Mouse (Mus musculus): ENCODE measurements around the gene Nsun6. TPM values are rescaled to one million over a fixed set of nuclear protein-coding genes. Genes with fewer than 3 reads are reported as not detected.

Gene Nsun6
- polyA plus RNA-seq, 1 experiment from 2014 or later = 10.6 TPM

GRCm38 (mm10) chr2:14961493-14961892, 93.4 kb downstream of the Nsun6 start:
- no peak overlapping the region for H3K9ac ChIP-seq (ENCODE audit: low read depth, low read length)
- H3K4me3 ChIP-seq (ENCODE audit: low read depth, low read length) = no peak overlapping the region
- H3K27ac ChIP-seq (replicated peaks; ENCODE audit: low read depth, low read length) = no peak overlapping the region
- ATAC-seq (ENCODE audit: low read depth) (no peak), DNase-seq (ENCODE audit: low spot score) (no peak)
- H3K4me2 ChIP-seq (ENCODE audit: low read depth, low read length) = no peak overlapping the region
- H3K4me1 ChIP-seq (ENCODE audit: control insufficient read depth, insufficient read depth, low read length) = no peaks in the 10 kb centered on the region
- H3K27me3 ChIP-seq (replicated peaks; ENCODE audit: control insufficient read depth, insufficient read depth, low read length) = no peaks in the 10 kb centered on the region
- no peaks in the 10 kb centered on the region for H3K9me3 ChIP-seq (ENCODE audit: control insufficient read depth, low read length)
- WGBS = 84% methylated on average over 2 of the region's 2 CpGs
- H3K36me3 ChIP-seq (ENCODE audit: control insufficient read depth, insufficient read depth, low read length) = no peaks in the 10 kb centered on the region

DNA sequence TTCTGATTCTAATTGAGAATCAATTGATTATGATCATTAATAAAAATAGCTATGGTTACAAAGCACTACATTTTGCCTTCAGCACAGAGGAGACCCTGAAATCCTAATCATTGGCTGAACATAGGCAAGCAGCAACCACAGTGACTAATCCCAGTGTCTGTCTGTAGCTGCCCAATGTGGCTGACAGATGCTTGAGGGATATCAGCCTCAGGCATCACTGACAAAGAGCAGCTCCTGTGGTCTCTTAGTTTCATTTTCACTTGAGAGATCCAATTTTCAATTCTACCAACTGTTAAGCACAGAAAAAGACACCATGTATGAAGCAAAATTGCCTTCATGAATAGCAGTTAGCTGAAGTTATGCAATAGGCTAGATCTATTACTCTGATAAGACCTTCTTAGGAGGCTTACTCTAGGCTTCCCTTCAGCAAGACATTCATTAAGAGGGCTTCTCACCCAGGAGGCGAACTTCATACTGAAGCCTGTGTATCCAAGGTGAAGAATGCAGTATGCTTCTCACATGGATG, 93.8 kb downstream of the Nsun6 start:
- Histone ChIP-seq H3K4me2 (ENCODE audit: low read depth, low read length) (no peak overlapping the region), H3K9ac (ENCODE audit: low read depth, low read length) (no peak overlapping the region), H3K27me3 (replicated peaks; ENCODE audit: control insufficient read depth, insufficient read depth, low read length) (no peaks in the 10 kb centered on the region), H3K9me3 (ENCODE audit: control insufficient read depth, low read length) (no peaks in the 10 kb centered on the region), H3K36me3 (ENCODE audit: control insufficient read depth, insufficient read depth, low read length) (no peaks in the 10 kb centered on the region), H3K4me3 (ENCODE audit: low read depth, low read length) (no peak overlapping the region), H3K27ac (replicated peaks; ENCODE audit: low read depth, low read length) (no peak overlapping the region), H3K4me1 (ENCODE audit: control insufficient read depth, insufficient read depth, low read length) (no peaks in the 10 kb centered on the region)
- DNase-seq (ENCODE audit: low spot score) = no peak
- no peak for ATAC-seq (ENCODE audit: low read depth)
- WGBS = 56% methylated on average over 1 of the region's 1 CpGs

DNA sequence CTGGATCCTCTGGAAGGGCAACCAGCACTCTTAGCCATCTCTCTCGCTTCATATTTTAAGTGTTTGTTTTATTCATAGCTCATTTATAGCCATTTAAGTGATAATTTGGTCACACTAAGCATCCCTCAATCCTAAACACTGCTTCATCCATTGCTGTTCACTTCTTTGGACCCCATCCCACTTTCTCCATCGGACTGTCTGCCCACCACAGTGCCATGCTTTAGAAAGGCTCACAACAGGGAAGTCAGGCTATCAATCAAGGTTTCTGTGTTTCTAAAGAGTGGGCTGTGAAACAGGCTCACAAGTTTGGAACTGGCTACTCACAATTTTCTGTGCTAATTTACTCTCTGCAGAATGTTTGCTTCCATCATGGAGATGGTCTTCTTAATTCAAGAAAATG, 101.8 kb downstream of the Nsun6 start:
- Histone ChIP-seq H3K4me3 (ENCODE audit: low read depth, low read length) (no peak overlapping the region), H3K36me3 (ENCODE audit: control insufficient read depth, insufficient read depth, low read length) (no peaks in the 10 kb centered on the region), H3K27me3 (replicated peaks; ENCODE audit: control insufficient read depth, insufficient read depth, low read length) (no peaks in the 10 kb centered on the region), H3K27ac (replicated peaks; ENCODE audit: low read depth, low read length) (no peak overlapping the region), H3K9me3 (ENCODE audit: control insufficient read depth, low read length) (no peaks in the 10 kb centered on the region), H3K9ac (ENCODE audit: low read depth, low read length) (no peak overlapping the region), H3K4me1 (ENCODE audit: control insufficient read depth, insufficient read depth, low read length) (no peaks in the 10 kb centered on the region), H3K4me2 (ENCODE audit: low read depth, low read length) (no peak overlapping the region)
- DNase-seq (ENCODE audit: low spot score) (no peak), ATAC-seq (ENCODE audit: low read depth) (no peak)
- WGBS = 79% methylated on average over 2 of the region's 2 CpGs

Other genes starting within 250 kb of the Nsun6 start
- gene Arl5b, start 5.7 kb downstream of the Nsun6 start, polyA plus RNA-seq (2014; fragmentation: Nextera tagmentation; extraction: Ambion mirVana) = 29.3 and 37.1 TPM in 2 replicates

All from embryonic facial prominence, embryonic 14.5 days (tissue).